Mouse (Mus musculus) adrenal gland, postnatal 36 days (tissue): ENCODE measurements around the gene Sftpa1. TPM values are rescaled to one million over a fixed set of nuclear protein-coding genes. Genes with fewer than 3 reads are reported as not detected.

Source experiments
- DNase-seq, 2 experiments: peaks; one replicate each; pipeline ENCODE4 v3.0.0; 2021; ENCODE audit warnings: mixed read lengths in 1 of 2
- total RNA-seq, 2 experiments: library from RNA; stranded (reverse); gene quantifications; 2 replicates each; pipeline ENCODE4 v1.2.3; 2021

Gene Sftpa1
- total RNA-seq, 2 experiments from 2014 or later, result 0.26 to 0.46 TPM

- peak in 1 of 2 experiments; percentile 27 for DNase-seq
Measured at GRCm38 (mm10) chr14:41160743-41161142, 29.2 kb downstream of the Sftpa1 start.

DNA sequence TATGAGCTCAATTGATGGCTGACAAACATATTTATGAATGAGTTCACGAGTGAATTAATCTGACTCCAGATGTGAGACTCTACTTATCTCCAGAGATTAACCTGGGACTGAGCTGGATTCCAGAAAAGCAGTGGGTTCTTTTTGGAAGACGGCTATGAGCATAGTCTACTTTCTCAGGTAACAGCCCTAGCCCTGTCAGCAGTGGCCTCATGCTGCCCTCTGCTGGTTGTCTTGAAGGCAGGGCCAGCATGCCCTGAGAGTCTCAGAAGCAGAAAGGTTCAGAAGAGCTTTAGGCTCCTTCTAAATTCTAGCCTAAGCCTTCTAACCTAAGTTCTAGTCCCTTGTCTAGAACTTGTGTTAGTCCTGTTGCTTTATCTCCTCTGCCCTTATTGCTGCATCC is 31.1 kb downstream of the Sftpa1 start:
- peak; percentile 66 to 73 for DNase-seq

- no peak for DNase-seq
Measured at GRCm38 (mm10) chr14:41167278-41167677, 35.7 kb downstream of the Sftpa1 start.

- no peak for DNase-seq
Measured at GRCm38 (mm10) chr14:41168567-41168966, 37.0 kb downstream of the Sftpa1 start.

GRCm38 (mm10) chr14:41170514-41170913 is 38.9 kb downstream of the Sftpa1 start:
- no peak for DNase-seq

- no peak for DNase-seq
Measured at GRCm38 (mm10) chr14:41174802-41175201, 43.2 kb downstream of the Sftpa1 start.

GRCm38 (mm10) chr14:41185059-41185821 is 53.7 kb downstream of the Sftpa1 start, which contains the start of gene Sftpd:
Gene Sftpd, minus strand, starts transcription at chr14:41185149.
- no peak for DNase-seq

Other genes with a start within 250 kb of the Sftpa1 start
- 1 to 10 TPM; 1.2 to 2.6 TPM for gene Sh2d4b, start 238.5 kb upstream of the Sftpa1 start, total RNA-seq
- 10 to 100 TPM; 31.5 to 37.3 TPM for gene Tspan14, start 165.0 kb upstream of the Sftpa1 start, total RNA-seq
- 100 to 1,000 TPM; 115 to 121 TPM for gene Fam213a, start 118.0 kb upstream of the Sftpa1 start, total RNA-seq
- under 1 TPM; 0.36 to 0.53 TPM for gene Dydc2, start 62.6 kb upstream of the Sftpa1 start, total RNA-seq
- gene Dydc1, start 58.9 kb upstream of the Sftpa1 start, total RNA-seq, result under 1 TPM in 1 of 2 experiments, not detected in 1; 0.49 TPM
- under 1 TPM in 1 of 2 experiments, not detected in 1; 0.53 TPM for gene Mat1a, start 26.7 kb upstream of the Sftpa1 start, total RNA-seq
- under 1 TPM in 1 of 2 experiments, not detected in 1; 0.46 TPM for gene Mbl1, start 19.7 kb downstream of the Sftpa1 start, total RNA-seq
- gene Sftpd, start 53.4 kb downstream of the Sftpa1 start, total RNA-seq, result not detected
- gene Gm2832, start 147.0 kb downstream of the Sftpa1 start, total RNA-seq, result not detected
- not detected for gene Gm5798, start 216.8 kb downstream of the Sftpa1 start, total RNA-seq